Mouse (Mus musculus) liver, embryonic 11.5 days (tissue): ENCODE measurements around the gene Usb1. TPM values are rescaled to one million over a fixed set of nuclear protein-coding genes. Genes with fewer than 3 reads are reported as not detected.

Experiments
- ATAC-seq: fragments of 200-750 bp; cut with Nextera tagmentation; replicated peaks from 2 replicates; pipeline ENCODE4 v1.8.0; 2017; ENCODE audit warnings: moderate number of reproducible peaks, mild to moderate bottlenecking, moderate TSS enrichment, moderate library complexity; ENCODE audit not compliant: low FRiP score
- DNase-seq: peaks from one replicate; pipeline ENCODE4 v3.0.0-alpha.2; 2017; ENCODE audit warnings: low spot score
- H3K27ac ChIP-seq: fragments of 300-500 bp; sonication (generic); 2 replicates; pipeline ENCODE4 v1.5.1; 2014; ENCODE audit warnings: mild to moderate bottlenecking, low read depth, low read length, control low read depth
- H3K27me3 ChIP-seq: fragments of 300-500 bp; sonication (generic); replicated peaks from 2 replicates; pipeline ENCODE4 v1.6.1; 2014; ENCODE audit warnings: low read length, mixed read lengths; ENCODE audit not compliant: control insufficient read depth, insufficient read depth
- H3K36me3 ChIP-seq: fragments of 300-500 bp; sonication (generic); 2 replicates; pipeline ENCODE4 v1.6.1; 2014; ENCODE audit warnings: mild to moderate bottlenecking, low read length, moderate library complexity, mixed read lengths; ENCODE audit not compliant: control insufficient read depth, insufficient read depth
- H3K4me1 ChIP-seq: fragments of 300-500 bp; sonication (generic); replicated peaks from 2 replicates; pipeline ENCODE4 v1.6.1; 2014; ENCODE audit warnings: low read length, mixed read lengths; ENCODE audit not compliant: control insufficient read depth, insufficient read depth
- H3K4me2 ChIP-seq: fragments of 300-500 bp; sonication (generic); 2 replicates; pipeline ENCODE4 v1.6.1; 2014; ENCODE audit warnings: mild to moderate bottlenecking, control low read depth, moderate library complexity
- H3K4me3 ChIP-seq: fragments of 300-500 bp; sonication (generic); 2 replicates; pipeline ENCODE4 v1.5.1; 2014; ENCODE audit warnings: low read depth, low read length, control low read depth
- H3K9ac ChIP-seq: fragments of 300-500 bp; sonication (generic); 2 replicates; pipeline ENCODE4 v1.6.1; 2014; ENCODE audit warnings: low read depth, low read length, control low read depth
- H3K9me3 ChIP-seq: fragments of 300-500 bp; sonication (generic); 2 replicates; pipeline ENCODE4 v1.6.1; 2016; ENCODE audit warnings: low read length, inconsistent platforms, mixed read lengths; ENCODE audit not compliant: control insufficient read depth
- WGBS: fragments of 180-500 bp; shearing (Covaris S2); extraction: QIAGEN DNeasy Blood & Tissue Kit; methylation state at CpG from one replicate; pipeline ENCODE4 v1.1.7; 2014; 5-methylcytosine and 5-hydroxymethylcytosine counted together
- polyA plus RNA-seq: library from polyadenylated mRNA; unstranded; fragments of >200 nt; fragmentation: Nextera tagmentation; extraction: Ambion mirVana; gene quantifications from 2 replicates; pipeline ENCODE4 v1.2.1, GENCODE M21; 2014

Usb1 gene
- polyA plus RNA-seq, 1 experiment from 2014 or later, result 23.5 TPM

DNA sequence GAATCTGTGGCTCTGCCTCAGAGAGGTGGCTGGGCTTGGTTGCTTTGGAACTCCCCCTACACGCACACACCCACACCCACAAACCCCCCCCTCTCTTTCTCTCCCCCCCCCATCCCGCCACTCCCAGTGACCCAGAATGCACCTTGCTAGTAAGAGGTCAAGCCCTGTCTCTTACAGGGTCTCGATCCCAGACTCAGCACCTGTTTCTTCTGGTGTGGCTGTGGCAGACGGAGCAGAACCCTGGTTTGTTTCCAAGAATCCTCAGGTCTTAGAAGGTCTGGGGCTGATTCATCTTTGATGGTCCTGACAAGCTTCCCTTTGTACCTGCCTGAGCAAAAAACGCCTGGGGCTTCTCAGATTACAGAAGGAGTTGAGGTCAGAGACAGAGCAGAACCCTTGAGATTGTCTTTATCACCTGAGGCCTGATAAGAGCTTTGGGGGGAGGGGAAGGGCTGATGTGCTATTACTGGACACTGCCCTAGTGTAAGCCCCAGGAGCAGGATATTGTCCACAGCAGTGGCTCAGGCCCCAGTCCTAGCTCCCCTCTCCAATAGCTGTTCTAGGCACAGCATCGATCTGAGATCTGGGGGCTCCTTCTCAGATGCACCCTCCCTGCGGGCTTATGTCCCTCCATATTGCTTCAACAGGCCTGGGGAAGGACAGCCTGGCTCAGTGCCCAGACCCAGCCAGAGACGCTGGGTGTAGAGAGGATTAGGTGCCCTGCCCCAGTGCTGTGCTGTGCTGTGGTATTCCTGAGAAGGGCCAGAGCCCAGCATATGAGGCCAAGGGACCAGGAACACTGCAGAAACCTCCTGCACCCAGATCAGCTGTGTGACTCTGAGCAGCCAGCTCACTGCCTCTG, 26.7 kb downstream of the Usb1 start:
- Histone ChIP-seq H3K27me3 (peaks cover 20% of the 10 kb centered on the region), H3K4me2 (no peak overlapping the region)
- ATAC-seq, result no peak

DNA sequence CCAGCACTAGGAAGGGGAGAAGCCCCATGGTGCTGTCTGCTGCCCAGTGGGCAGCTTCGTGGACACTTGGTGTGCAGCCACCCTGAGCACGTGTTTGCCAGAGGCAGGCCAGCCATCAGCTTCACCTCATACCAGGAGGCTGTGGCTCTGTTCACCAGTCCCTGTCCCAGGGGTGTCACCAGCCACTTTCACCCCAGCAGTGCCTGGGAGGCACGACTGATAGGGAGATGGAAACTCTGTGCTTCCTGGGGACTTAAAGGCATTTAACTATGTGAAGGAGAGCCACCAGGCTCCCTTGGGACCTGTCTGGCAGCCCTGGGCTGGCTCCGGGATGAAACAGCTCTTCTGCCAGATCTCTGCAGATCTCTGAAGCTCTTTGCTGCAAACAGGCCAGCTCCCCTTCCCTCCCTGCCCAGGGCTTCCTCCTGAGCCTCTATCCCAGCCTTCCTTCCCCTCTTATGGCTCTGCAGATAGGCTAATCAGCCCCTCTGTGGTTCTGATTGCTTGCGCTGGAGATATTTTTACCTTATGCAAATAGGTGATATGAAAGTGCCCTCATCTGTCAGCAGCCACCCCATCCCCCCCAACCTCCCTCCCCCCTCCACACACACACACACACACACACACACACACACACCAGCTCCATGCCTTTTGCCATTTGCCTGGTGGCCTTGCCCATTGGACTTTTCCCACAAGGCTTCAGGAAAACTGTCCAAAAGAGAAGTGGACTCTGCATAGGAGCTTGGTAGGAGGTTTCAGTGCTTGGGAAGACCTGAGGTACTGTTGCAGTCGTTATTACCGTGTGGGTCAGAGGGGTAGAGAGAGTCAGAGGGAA, 28.3 kb downstream of the Usb1 start:
- Histone ChIP-seq H3K4me2 (peak overlapping the region; percentile 36), H3K9me3 (no peaks in the 10 kb centered on the region), H3K4me1 (peaks cover 31% of the 10 kb centered on the region), H3K4me3 (no peak overlapping the region), H3K36me3 (no peaks in the 10 kb centered on the region), H3K27ac (no peak overlapping the region), H3K9ac (no peak overlapping the region), H3K27me3 (0 out of 2 replicates have a peak, but pooled peaks cover 4% of the 10 kb centered on the region)
- ATAC-seq (peak; percentile 85), DNase-seq (no peak)
- 22% methylated on average over 7 of the region's 7 CpGs for WGBS

More for the DNA sequence above, 26.7 kb downstream of the Usb1 start:
- H3K4me1 ChIP-seq, result peaks cover 31% of the 10 kb centered on the region
- no peak overlapping the region for H3K9ac ChIP-seq
- no peak overlapping the region for H3K27ac ChIP-seq
- H3K4me3 ChIP-seq, result no peak overlapping the region
- no peak for DNase-seq
- WGBS, result 41% methylated on average over 7 of the region's 8 CpGs
- H3K36me3 ChIP-seq, result no peaks in the 10 kb centered on the region
- no peaks in the 10 kb centered on the region for H3K9me3 ChIP-seq

DNA sequence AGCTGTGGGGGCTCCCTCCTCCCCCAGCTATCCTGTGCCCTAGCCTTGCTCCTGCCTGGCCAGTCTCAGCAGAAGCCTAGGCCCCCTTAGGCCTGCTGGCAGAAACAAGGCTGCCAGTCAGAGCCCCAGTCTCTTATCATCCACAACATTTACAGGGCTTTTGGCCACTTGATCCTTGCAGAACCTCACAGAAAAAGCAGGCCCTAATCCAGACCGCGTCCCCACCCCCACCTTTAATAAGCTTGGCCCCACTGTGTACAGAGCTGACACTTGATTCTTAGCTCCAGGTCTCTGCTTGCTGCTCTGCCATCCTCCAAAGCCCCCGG, 28.9 kb downstream of the Usb1 start:
- 41% methylated on average over 3 of the region's 3 CpGs for WGBS
- no peak for DNase-seq
- no peak overlapping the region for H3K9ac ChIP-seq
- 0 out of 2 replicates have a peak, but pooled peaks cover 3% of the 10 kb centered on the region for H3K27me3 ChIP-seq
- ATAC-seq, result peak; percentile 60
- no peak overlapping the region for H3K4me3 ChIP-seq
- H3K4me1 ChIP-seq, result peaks cover 31% of the 10 kb centered on the region
- no peaks in the 10 kb centered on the region for H3K9me3 ChIP-seq
- H3K27ac ChIP-seq, result no peak overlapping the region
- H3K36me3 ChIP-seq, result no peaks in the 10 kb centered on the region
- peak overlapping the region; percentile 36 for H3K4me2 ChIP-seq

DNA sequence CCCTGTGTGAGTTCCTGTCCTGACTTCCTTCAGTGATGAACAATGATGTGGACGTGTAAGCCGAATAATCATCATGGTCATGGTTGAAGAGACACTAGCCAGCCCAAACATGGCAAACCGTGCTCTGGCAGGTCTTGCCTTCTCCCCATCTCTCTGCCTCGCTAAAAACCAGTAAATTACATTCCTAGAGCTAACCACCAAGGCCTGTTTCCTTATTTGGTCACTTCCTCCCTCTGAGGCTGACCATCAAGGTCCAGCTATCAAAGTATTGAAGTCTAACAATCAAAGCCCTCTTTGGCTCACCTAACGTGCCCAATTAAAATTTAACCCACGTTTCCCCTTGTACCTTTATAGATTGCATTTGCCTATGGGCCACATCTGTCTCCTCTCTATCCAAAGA, 30.2 kb downstream of the Usb1 start:
- Histone ChIP-seq H3K9ac (no peak overlapping the region), H3K4me2 (no peak overlapping the region), H3K27ac (no peak overlapping the region), H3K4me3 (no peak overlapping the region), H3K36me3 (no peaks in the 10 kb centered on the region), H3K4me1 (peaks cover 36% of the 10 kb centered on the region), H3K9me3 (no peaks in the 10 kb centered on the region), H3K27me3 (no peaks in the 10 kb centered on the region)
- no peak for DNase-seq
- WGBS, result 60% methylated on average over 6 of the region's 6 CpGs
- no peak for ATAC-seq

DNA sequence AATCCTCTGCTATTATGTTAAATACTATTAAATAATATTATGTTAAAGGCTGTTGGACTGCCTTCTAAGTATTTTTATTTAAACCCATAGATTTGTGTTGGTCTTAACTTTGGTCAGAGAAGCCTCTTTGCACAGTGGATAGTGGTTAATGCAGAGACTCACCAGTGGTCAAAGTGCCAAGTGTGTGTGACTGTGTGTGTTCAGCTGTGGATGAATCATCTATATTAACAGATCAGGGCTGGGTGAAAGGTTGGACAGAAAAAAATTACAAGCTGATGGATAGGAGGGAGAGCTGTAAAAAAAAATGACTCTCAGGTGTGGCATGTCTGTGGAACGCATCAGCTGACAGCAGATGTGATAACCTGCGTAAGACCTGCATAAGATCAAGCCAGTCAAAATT, 31.8 kb downstream of the Usb1 start:
- Histone ChIP-seq H3K36me3 (no peaks in the 10 kb centered on the region), H3K27ac (no peak overlapping the region), H3K27me3 (no peaks in the 10 kb centered on the region), H3K9me3 (no peaks in the 10 kb centered on the region), H3K9ac (no peak overlapping the region), H3K4me1 (peaks cover 29% of the 10 kb centered on the region), H3K4me2 (no peak overlapping the region), H3K4me3 (no peak overlapping the region)
- DNase-seq (no peak), ATAC-seq (no peak)
- WGBS, result 90% methylated on average over 2 of the region's 2 CpGs

DNA sequence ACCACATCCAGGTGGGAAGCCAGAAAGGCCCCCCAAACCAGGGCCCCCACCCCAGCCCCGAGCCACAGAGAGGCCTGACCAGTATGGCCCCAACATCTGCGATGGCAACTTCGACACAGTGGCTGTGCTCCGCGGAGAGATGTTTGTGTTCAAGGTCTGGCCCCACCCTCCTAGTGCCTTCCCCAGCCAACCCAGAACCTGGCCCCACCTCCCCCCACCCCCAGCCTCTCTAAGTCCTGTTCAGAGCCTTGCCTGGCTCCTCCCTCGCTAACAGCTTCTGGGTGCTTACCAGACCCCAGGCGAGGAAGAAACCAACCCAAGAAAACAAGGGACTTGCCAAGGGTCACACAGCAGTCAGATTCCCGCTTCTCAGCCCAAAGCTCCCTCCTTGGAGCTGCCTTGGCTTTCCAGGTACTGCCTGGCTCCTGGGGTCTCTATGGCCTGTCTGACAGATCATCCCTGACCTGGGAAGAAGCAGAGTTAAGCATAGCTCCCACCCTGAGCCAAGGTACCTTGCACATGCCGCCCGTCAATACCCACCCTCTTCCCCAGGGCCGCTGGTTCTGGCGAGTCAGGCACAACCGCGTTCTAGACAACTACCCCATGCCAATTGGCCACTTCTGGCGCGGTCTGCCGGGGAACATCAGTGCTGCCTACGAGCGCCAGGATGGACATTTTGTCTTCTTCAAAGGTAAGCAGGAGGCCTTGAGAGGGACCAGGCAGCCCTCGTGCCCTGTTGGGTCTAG, 37.7 kb downstream of the Usb1 start:
- H3K4me2 ChIP-seq, result peak overlapping the region; percentile 56
- DNase-seq, result no peak
- no peaks in the 10 kb centered on the region for H3K9me3 ChIP-seq
- 46% methylated on average over 20 of the region's 20 CpGs for WGBS
- H3K4me3 ChIP-seq, result peak overlapping the region; percentile 32
- no peak overlapping the region for H3K9ac ChIP-seq
- peaks cover 11% of the 10 kb centered on the region for H3K4me1 ChIP-seq
- H3K36me3 ChIP-seq, result peaks cover 5% of the 10 kb centered on the region
- H3K27ac ChIP-seq, result no peak overlapping the region
- no peaks in the 10 kb centered on the region for H3K27me3 ChIP-seq
- peak; percentile 63 for ATAC-seq

DNA sequence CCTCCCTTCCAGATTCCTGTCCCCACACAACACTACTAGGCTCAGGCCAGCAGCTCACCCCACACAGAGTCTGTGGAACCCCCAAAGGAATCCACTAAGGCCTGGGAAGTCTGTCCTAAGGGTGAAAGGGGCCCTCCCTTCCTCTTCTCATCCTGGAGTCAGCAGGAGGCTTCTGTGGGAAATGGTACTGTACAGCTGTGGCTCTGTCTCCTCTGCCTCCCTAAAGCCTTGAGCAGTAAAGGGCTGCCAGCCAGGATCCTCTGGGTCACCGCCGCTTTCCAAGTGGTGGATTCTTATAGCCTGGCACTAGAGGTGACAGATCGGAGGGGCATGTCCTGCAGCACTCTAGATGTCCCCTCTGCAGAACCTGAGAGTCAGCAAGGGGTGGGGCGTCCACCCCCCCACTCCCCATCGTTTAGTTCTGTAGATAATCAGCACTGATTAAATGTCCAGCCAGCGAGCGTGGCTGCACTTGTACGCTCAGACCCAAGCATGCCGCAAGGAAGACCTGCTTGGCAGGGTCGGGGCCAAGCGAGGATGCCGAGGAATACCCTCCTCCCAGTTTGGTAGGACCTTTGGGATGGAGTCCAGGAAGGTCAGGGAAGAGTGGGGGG, 41.4 kb downstream of the Usb1 start:
- Histone ChIP-seq H3K27me3 (no peaks in the 10 kb centered on the region), H3K36me3 (peaks cover 5% of the 10 kb centered on the region), H3K27ac (no peak overlapping the region), H3K9ac (no peak overlapping the region), H3K4me1 (peaks cover 9% of the 10 kb centered on the region), H3K4me2 (no peak overlapping the region), H3K4me3 (no peak overlapping the region), H3K9me3 (no peaks in the 10 kb centered on the region)
- ATAC-seq (no peak), DNase-seq (no peak)
- 62% methylated on average over 12 of the region's 12 CpGs for WGBS

DNA sequence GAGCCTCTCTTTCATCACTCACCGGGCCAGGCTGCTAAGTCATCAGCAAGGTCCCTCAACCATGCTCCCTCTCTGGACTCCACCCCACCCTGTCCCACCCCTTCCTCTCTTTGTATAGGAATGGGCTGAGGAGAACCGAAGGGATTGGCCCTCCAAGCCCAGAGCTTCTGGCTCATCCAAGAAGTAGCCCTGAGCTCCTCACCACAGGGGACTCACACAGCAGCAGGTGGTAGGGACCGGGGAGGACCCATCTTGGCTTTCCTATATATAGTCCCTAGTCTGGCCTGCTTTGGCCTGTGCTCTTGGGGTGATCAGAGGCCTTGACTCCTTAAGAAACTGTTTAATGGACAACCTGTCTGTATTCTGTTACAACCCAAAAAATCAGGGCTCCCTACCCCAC, 42.3 kb downstream of the Usb1 start:
- Histone ChIP-seq H3K9ac (no peak overlapping the region), H3K4me2 (no peak overlapping the region), H3K27me3 (no peaks in the 10 kb centered on the region), H3K9me3 (no peaks in the 10 kb centered on the region), H3K4me3 (no peak overlapping the region), H3K27ac (no peak overlapping the region), H3K36me3 (peaks cover 5% of the 10 kb centered on the region), H3K4me1 (peaks cover 6% of the 10 kb centered on the region)
- ATAC-seq (no peak), DNase-seq (no peak)
- 65% methylated on average over 3 of the region's 3 CpGs for WGBS
